In the genomic region with DNA sequence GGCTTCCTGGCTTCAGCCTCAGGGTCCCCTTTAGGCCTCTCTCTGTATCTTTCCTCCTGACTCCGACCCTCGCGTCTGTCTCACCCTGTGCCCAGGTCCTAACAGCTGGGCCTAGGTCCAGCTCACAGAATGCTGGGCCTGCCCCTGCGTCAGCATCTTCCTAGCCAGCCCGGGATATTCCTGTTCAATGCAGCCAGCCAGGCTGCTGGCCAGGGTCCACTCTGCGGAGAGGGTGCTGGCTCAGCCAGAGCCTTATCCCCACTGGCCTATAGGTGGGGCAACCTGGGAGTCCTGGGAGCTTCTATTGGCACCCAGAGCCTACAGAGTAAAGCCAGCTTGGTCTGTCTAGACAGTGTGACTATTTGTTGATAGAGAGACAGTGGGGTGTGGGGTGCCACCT, we compare ENCODE assay signal across 9 mouse cellular contexts. TPM values are rescaled to one million over a fixed set of nuclear protein-coding genes. Genes with fewer than 3 reads are reported as not detected.
A peak's percentile ranks its signal among the peaks of the same experiment; 100 is the strongest.
DNase-seq lines count a peak whose midpoint lies in the region; ATAC-seq lines count a peak whose summit lies in the region.
"Had no signal": no experiment of that assay in that cellular context is flagged by ENCODE, and none has a peak within 500 bp of the region (broad histone marks: within the 10 kb centered on the region; RNA-seq: fewer than 3 reads in every experiment).

No protein-coding gene starts in this region.

- no peak overlapping the region for H3K27ac ChIP-seq in brown adipose tissue, adult 24 weeks (replicated peaks; ENCODE audit: low read depth, low read length)
- no peak overlapping the region; the same call in 1 of the 2 replicates for H3K27ac ChIP-seq in heart, embryonic 11.5 days (ENCODE audit: low read depth, low read length)
- H3K27ac ChIP-seq in limb, embryonic 10.5 days = no peak overlapping the region
- H3K27ac ChIP-seq: macrophage had no signal

- no peaks in the 10 kb centered on the region for H3K36me3 ChIP-seq in heart, embryonic 11.5 days (ENCODE audit: control insufficient read depth, insufficient read depth, low read length)
- no peaks in the 10 kb centered on the region for H3K36me3 ChIP-seq in limb, embryonic 10.5 days

- intact Hi-C loops in heart, postnatal 25 days (cut with DNase I) = no loop called here

- peaks cover 32% of the 10 kb centered on the region for H3K4me1 ChIP-seq in brown adipose tissue, adult 24 weeks (ENCODE audit: control insufficient read depth, insufficient read depth, insufficient read length, low read length)
- peaks cover 59% of the 10 kb centered on the region for H3K4me1 ChIP-seq in heart, embryonic 11.5 days (ENCODE audit: control insufficient read depth, insufficient read depth, low read length)
- peaks cover 30% of the 10 kb centered on the region for H3K4me1 ChIP-seq in limb, embryonic 10.5 days

- H3K4me3 ChIP-seq in brown adipose tissue, adult 24 weeks (ENCODE audit: insufficient read depth, low read depth, low read length) = peak overlapping the region; percentile 22
- peak overlapping the region; percentile 88 for H3K4me3 ChIP-seq in heart, embryonic 11.5 days (ENCODE audit: low read depth, low read length)
- 0 out of 2 replicates have a peak overlapping the region, but pooled peaks have one; percentile 0 for H3K4me3 ChIP-seq in limb, embryonic 10.5 days

- no peaks in the 10 kb centered on the region for H3K9me3 ChIP-seq in heart, embryonic 11.5 days (replicated peaks; ENCODE audit: control insufficient read depth, low read length)
- H3K9me3 ChIP-seq in limb, embryonic 10.5 days (replicated peaks) = no peaks in the 10 kb centered on the region

- H3K9ac ChIP-seq in heart, embryonic 11.5 days (ENCODE audit: low read depth, low read length) = peak overlapping the region; percentile 67; the same call in 1 of the 2 replicates

- peak overlapping the region; percentile 92 for H3K4me2 ChIP-seq in heart, embryonic 11.5 days

- 60% methylated on average over 6 of the region's 6 CpGs for WGBS in heart, embryonic 11.5 days (ENCODE audit: insufficient replicate concordance)
- WGBS in limb, embryonic 10.5 days = 66% methylated on average over 6 of the region's 6 CpGs

- no peak for ATAC-seq in heart, embryonic 11.5 days (replicated peaks; ENCODE audit: insufficient number of reproducible peaks, low FRiP score, low TSS enrichment)

- DNase-seq in heart, adult 11 months = peak; percentile 97
- DNase-seq in heart, postnatal 25 days (ENCODE audit: low spot score) = no peak
- DNase-seq in limb, embryonic 10.5 days (ENCODE audit: low spot score) = no peak
- no peak for DNase-seq in right cerebral cortex, postnatal 14 days
- no peak for DNase-seq in retina, embryonic 14.5 days (ENCODE audit: low spot score)
- no peak for DNase-seq in left cerebral cortex, adult 11 months (ENCODE audit: low spot score)

- H3K27me3 ChIP-seq in heart, embryonic 11.5 days (ENCODE audit: control insufficient read depth, insufficient read depth, low read length) = no peaks in the 10 kb centered on the region
- H3K27me3 ChIP-seq in limb, embryonic 10.5 days (ENCODE audit: low read depth, poor library complexity, severe bottlenecking) = peaks cover 47% of the 10 kb centered on the region

RNA-seq across cellular contexts. Expression of gene Gm10300, which starts 1.6 kb away (rescaled TPM):
- total RNA-seq in heart, postnatal 25 days (2021) = under 1 TPM in 1 of 2 experiments, not detected in 1; 0.17 TPM
- polyA plus RNA-seq in brown adipose tissue, adult 24 weeks (2012; ENCODE audit: insufficient read depth, insufficient read length, missing spikeins) = not detected in 2 replicates
- 0.10 and 0.20 TPM in 2 replicates for polyA plus RNA-seq in heart, embryonic 11.5 days (2014; fragmentation: Nextera tagmentation; extraction: Ambion mirVana)
- polyA plus RNA-seq in limb, embryonic 10.5 days (2016; fragmentation: Nextera tagmentation; extraction: Ambion mirVana) = not detected in 2 replicates

RNA-seq across cellular contexts. Expression of gene Epb41, which starts 2.2 kb away (rescaled TPM):
- total RNA-seq in heart, postnatal 25 days (2021) = 100 to 1,000 TPM; 144 to 184 TPM
- 37.1 and 44.1 TPM in 2 replicates for polyA plus RNA-seq in brown adipose tissue, adult 24 weeks (2012; ENCODE audit: insufficient read depth, insufficient read length, missing spikeins)
- polyA plus RNA-seq in heart, embryonic 11.5 days (2014; fragmentation: Nextera tagmentation; extraction: Ambion mirVana) = 67.5 and 73.2 TPM in 2 replicates
- 105 and 122 TPM in 2 replicates for polyA plus RNA-seq in limb, embryonic 10.5 days (2016; fragmentation: Nextera tagmentation; extraction: Ambion mirVana)

Comparison
In these comparisons a context has a peak if more than half of its experiments do, and no peak if none do; other contexts are left out.
1. H3K4me3 ChIP-seq: peak in every context shown above with its lines; median percentile 88 in heart, embryonic 11.5 days; 22 in brown adipose tissue, adult 24 weeks; 0 in limb, embryonic 10.5 days.